Mouse (Mus musculus): ENCODE results near the gene Olfr866. TPM values are rescaled to one million over a fixed set of nuclear protein-coding genes. Genes with fewer than 3 reads are reported as not detected.

Gene Olfr866
- polyA plus RNA-seq (2015; fragmentation: Nextera tagmentation; extraction: Ambion mirVana) = not detected in 2 replicates

DNA sequence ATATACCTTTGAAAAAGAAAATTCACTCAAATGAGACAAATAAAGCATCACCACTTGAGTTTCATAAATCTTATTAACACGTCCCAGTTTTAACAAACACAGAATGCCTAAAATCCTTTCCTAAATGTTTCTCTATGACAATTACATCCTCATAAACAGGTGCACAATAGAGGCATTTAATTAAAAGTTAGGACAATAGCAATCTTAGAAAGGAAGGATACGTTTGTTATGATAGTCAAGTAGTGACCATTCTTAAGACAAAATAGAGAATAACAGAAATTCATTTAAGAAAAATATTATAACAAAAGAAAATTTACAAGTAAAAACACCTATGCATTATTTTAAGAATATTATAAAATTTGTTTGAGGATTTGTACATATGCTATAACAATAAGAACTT is at the start of gene Olfr866:
TSS of gene Olfr866 (minus strand) at position 101 of the 400 bp plus-strand sequence.
- Histone ChIP-seq H3K4me2 (no peak within 1 kb of the TSS), H3K27ac (replicated peaks) (no peak within 1 kb of the TSS), H3K27me3 (no peaks in the 10 kb centered on the region), H3K9ac (no peak within 1 kb of the TSS), H3K9me3 (0 out of 2 replicates have a peak, but pooled peaks cover 3% of the 10 kb centered on the region), H3K4me1 (replicated peaks) (no peaks in the 10 kb centered on the region), H3K36me3 (no peaks in the 10 kb centered on the region), H3K4me3 (no peak within 1 kb of the TSS)
- WGBS = 85% methylated on average over 2 of the region's 2 CpGs
- ATAC-seq (ENCODE audit: low FRiP score, low read depth) = no peak

DNA sequence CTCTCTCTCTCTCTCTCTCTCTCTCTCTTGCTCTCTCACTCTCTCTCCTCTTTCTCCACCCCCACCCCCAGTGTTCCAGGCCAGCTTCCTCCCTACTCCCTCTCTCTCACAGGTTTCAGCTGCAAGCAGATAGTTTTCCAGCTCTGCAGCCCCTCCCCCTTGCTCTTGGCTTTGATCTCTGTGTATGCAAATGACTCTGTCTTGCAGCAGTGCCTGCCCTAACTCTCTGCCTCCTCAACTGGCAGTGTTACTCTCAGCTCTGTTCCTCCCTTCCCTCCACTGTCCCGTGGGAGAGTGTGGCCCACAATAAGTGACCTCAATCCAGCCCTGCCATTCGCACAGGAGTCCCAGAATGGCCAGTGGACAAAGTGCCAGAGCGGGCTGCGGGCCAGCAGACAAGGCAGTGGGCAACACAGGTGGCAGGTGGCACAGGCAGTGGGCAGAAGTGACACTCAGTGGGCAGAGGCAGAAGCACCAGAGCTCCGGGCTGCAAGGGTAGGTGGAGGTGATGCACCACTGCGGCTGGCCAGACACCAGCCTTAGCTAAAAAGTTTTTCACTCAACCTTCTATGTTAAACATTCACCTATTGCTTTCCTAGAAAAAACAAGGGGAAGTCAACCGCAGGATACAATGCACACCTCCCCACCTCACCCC is 45.8 kb upstream of the Olfr866 start:
- no peaks in the 10 kb centered on the region for H3K36me3 ChIP-seq
- no peak overlapping the region for H3K27ac ChIP-seq (replicated peaks)
- H3K9ac ChIP-seq = no peak overlapping the region
- no peaks in the 10 kb centered on the region for H3K27me3 ChIP-seq
- 65% methylated on average over 7 of the region's 7 CpGs for WGBS
- no peak overlapping the region for H3K4me3 ChIP-seq
- H3K4me2 ChIP-seq = no peak overlapping the region
- no peaks in the 10 kb centered on the region for H3K4me1 ChIP-seq (replicated peaks)
- peaks cover 24% of the 10 kb centered on the region for H3K9me3 ChIP-seq
- ATAC-seq (ENCODE audit: low FRiP score, low read depth) = no peak

DNA sequence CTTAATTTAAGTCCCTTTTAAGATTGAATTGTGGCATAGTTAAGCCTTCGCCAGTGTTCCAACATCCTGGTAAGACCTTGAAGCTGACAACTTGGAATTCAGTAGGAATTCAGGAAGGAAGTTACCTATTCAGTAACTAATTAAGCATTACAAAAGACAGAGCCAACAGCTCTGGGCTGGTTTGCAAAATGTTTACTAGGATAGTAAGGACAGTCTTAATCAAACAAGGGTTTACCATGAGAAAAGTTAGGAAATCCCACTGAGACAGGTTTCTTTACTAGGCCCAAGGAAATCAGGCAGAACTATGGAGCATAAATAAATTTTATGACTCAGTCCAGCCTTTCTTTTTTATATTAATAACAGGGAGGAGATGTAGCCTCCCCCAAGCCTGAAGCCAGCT is 43.5 kb upstream of the Olfr866 start:
- no peak overlapping the region for H3K4me3 ChIP-seq
- H3K4me1 ChIP-seq (replicated peaks) = no peaks in the 10 kb centered on the region
- H3K9me3 ChIP-seq = peaks cover 13% of the 10 kb centered on the region; the same call in 1 of the 2 replicates
- H3K4me2 ChIP-seq = no peak overlapping the region
- no peaks in the 10 kb centered on the region for H3K36me3 ChIP-seq
- no peak overlapping the region for H3K27ac ChIP-seq (replicated peaks)
- H3K27me3 ChIP-seq = no peaks in the 10 kb centered on the region
- no peak overlapping the region for H3K9ac ChIP-seq
- 95% methylated on average over 1 of the region's 1 CpGs for WGBS
- no peak for ATAC-seq (ENCODE audit: low FRiP score, low read depth)

DNA sequence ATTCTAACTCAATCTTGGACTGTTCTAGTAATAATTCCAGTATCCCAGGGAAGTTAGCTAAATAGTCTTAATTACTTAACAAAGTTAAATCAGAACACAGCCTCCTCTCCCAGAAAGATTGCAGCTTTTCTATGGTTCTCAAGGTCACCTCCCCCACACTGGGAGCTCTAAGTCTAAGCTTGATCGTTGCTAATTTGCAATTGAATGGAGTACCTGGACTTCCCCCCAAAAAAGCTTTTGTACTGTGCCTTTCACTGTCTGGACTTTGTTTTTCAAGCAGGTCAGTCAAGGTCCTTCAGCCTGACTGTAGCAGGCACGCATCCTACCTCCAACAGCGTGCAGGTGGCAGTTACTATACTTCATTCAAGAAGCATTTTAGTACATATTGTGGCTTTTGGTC is 42.4 kb upstream of the Olfr866 start:
- ATAC-seq (ENCODE audit: low FRiP score, low read depth) = no peak

DNA sequence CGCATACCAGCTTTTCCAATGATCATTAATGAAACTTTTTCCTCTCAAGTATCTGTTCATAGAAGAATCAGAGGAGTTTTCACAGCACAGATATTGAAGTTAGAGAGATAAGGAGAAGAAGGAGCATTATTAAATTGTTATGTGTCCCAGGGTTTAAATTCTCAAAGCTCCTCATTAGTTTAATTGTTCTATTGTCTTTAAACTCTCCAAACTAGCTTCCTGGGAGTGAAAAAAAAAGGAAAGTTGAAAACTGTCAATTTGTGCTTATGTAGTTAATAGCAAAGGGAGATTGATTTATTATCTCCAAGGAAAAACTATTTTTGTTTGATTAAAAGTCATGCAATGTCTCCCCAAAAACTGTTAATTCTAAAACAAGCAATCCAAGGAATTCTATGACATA is 29.6 kb upstream of the Olfr866 start, which contains the start of gene Olfr867:
TSS of gene Olfr867 (minus strand) at position 101 of the 400 bp plus-strand sequence.
- H3K36me3 ChIP-seq = no peaks in the 10 kb centered on the region
- no peak within 1 kb of the TSS for H3K27ac ChIP-seq (replicated peaks)
- no peak within 1 kb of the TSS for H3K9ac ChIP-seq
- 87% methylated on average over 1 of the region's 1 CpGs for WGBS
- 0 out of 2 replicates have a peak, but pooled peaks cover 5% of the 10 kb centered on the region for H3K9me3 ChIP-seq
- H3K4me3 ChIP-seq = no peak within 1 kb of the TSS
- no peak within 1 kb of the TSS for H3K4me2 ChIP-seq
- no peaks in the 10 kb centered on the region for H3K27me3 ChIP-seq
- no peaks in the 10 kb centered on the region for H3K4me1 ChIP-seq (replicated peaks)
- no peak for ATAC-seq (ENCODE audit: low FRiP score, low read depth)

More for the DNA sequence above, 42.4 kb upstream of the Olfr866 start:
- WGBS = 76% methylated on average over 3 of the region's 3 CpGs
- Histone ChIP-seq H3K27me3 (no peaks in the 10 kb centered on the region), H3K36me3 (no peaks in the 10 kb centered on the region), H3K4me3 (no peak overlapping the region), H3K27ac (replicated peaks) (no peak overlapping the region), H3K4me1 (replicated peaks) (no peaks in the 10 kb centered on the region), H3K4me2 (no peak overlapping the region), H3K9ac (no peak overlapping the region), H3K9me3 (peaks cover 6% of the 10 kb centered on the region; the same call in 1 of the 2 replicates)

GRCm38 (mm10) chr9:20047964-20048363 is 20.1 kb upstream of the Olfr866 start:
- Histone ChIP-seq H3K27ac (replicated peaks) (no peak overlapping the region), H3K4me2 (no peak overlapping the region), H3K4me3 (no peak overlapping the region), H3K4me1 (replicated peaks) (no peaks in the 10 kb centered on the region), H3K9ac (no peak overlapping the region), H3K27me3 (no peaks in the 10 kb centered on the region), H3K36me3 (no peaks in the 10 kb centered on the region), H3K9me3 (peaks cover 17% of the 10 kb centered on the region)
- WGBS = 78% methylated on average over 3 of the region's 3 CpGs
- no peak for ATAC-seq (ENCODE audit: low FRiP score, low read depth)

Small RNA genes lying within 50 kb of the gene (microRNA-seq; reads per million reads assigned to microRNA genes)
- gene Gm26231 = not detected
- gene Gm44395 = not detected

Other genes with a start within 250 kb of the Olfr866 start
- not detected in 2 replicates for gene Olfr58, start 247.8 kb downstream of the Olfr866 start, polyA plus RNA-seq (2015; fragmentation: Nextera tagmentation; extraction: Ambion mirVana)
- not detected in 2 replicates for gene Olfr859, start 223.1 kb downstream of the Olfr866 start, polyA plus RNA-seq (2015; fragmentation: Nextera tagmentation; extraction: Ambion mirVana)
- not detected in 2 replicates for gene Olfr860, start 178.3 kb downstream of the Olfr866 start, polyA plus RNA-seq (2015; fragmentation: Nextera tagmentation; extraction: Ambion mirVana)
- gene Olfr862, start 140.0 kb downstream of the Olfr866 start, polyA plus RNA-seq (2015; fragmentation: Nextera tagmentation; extraction: Ambion mirVana) = not detected in 2 replicates
- gene Olfr77, start 111.2 kb downstream of the Olfr866 start, polyA plus RNA-seq (2015; fragmentation: Nextera tagmentation; extraction: Ambion mirVana) = 0.08 and 0.14 TPM in 2 replicates
- gene Olfr867, start 29.5 kb upstream of the Olfr866 start, polyA plus RNA-seq (2015; fragmentation: Nextera tagmentation; extraction: Ambion mirVana) = not detected in 2 replicates
- gene Olfr868, start 70.6 kb upstream of the Olfr866 start, polyA plus RNA-seq (2015; fragmentation: Nextera tagmentation; extraction: Ambion mirVana) = not detected in 2 replicates
- not detected in 2 replicates for gene Olfr869, start 101.0 kb upstream of the Olfr866 start, polyA plus RNA-seq (2015; fragmentation: Nextera tagmentation; extraction: Ambion mirVana)
- gene Olfr870, start 146.0 kb upstream of the Olfr866 start, polyA plus RNA-seq (2015; fragmentation: Nextera tagmentation; extraction: Ambion mirVana) = not detected in 2 replicates
- gene Olfr871, start 184.2 kb upstream of the Olfr866 start, polyA plus RNA-seq (2015; fragmentation: Nextera tagmentation; extraction: Ambion mirVana) = not detected in 2 replicates
- not detected in 2 replicates for gene Olfr872, start 209.1 kb upstream of the Olfr866 start, polyA plus RNA-seq (2015; fragmentation: Nextera tagmentation; extraction: Ambion mirVana)

Measured in hindbrain, embryonic 15.5 days (tissue).